Mouse (Mus musculus) CH12.LX (cell line): Measurements from ENCODE around the gene Rfesd. TPM values are rescaled to one million over a fixed set of nuclear protein-coding genes. Genes with fewer than 3 reads are reported as not detected.
A peak's percentile ranks its signal among the peaks of the same experiment; 100 is the strongest.

Experiments
- DNase-seq: peaks from one replicate; pipeline ENCODE4 v3.0.0-alpha.2; 2013; ENCODE audit errors: extremely low read depth
- H3K27ac ChIP-seq: 2 replicates; pipeline ENCODE4 v1.5.1; 2012; ENCODE audit warnings: low read depth, mild to moderate bottlenecking, control low read depth, moderate library complexity; ENCODE audit not compliant: insufficient read depth
- H3K27me3 ChIP-seq: replicated peaks from 2 replicates; pipeline ENCODE3; 2012; ENCODE audit warnings: inconsistent platforms
- H3K36me3 ChIP-seq, 2 experiments: replicated peaks in 1 of 2; 2 replicates each; pipeline versions ENCODE3 to v1.6.1; 2012; ENCODE audit warnings: inconsistent platforms in 1 of 2, low read length in 1 of 2, mild to moderate bottlenecking in 1 of 2, mixed read lengths in 1 of 2, moderate library complexity in 1 of 2; ENCODE audit not compliant: control insufficient read depth in 1 of 2, insufficient read depth in 1 of 2
- H3K4me1 ChIP-seq, 2 experiments: 2 replicates each; pipeline ENCODE4 v1.6.1; 2012; ENCODE audit warnings: inconsistent platforms in 1 of 2, moderate library complexity in 1 of 2; ENCODE audit not compliant: insufficient read depth in 2 of 2, control insufficient read depth in 1 of 2
- H3K4me2 ChIP-seq: 2 replicates; pipeline ENCODE4 v1.6.1; 2012; ENCODE audit warnings: low read depth, mild to moderate bottlenecking, control low read depth; ENCODE audit not compliant: poor library complexity, insufficient read depth, severe bottlenecking
- H3K4me3 ChIP-seq, 3 experiments: fragments of 150-350 bp in 1 of 3; sonication (generic) in 1 of 3; replicated peaks in 1 of 3; 2 replicates each; pipeline versions ENCODE3 to v1.5.1; 2011 to 2012; ENCODE audit warnings: low read depth in 2 of 3, low read length in 2 of 3, mild to moderate bottlenecking in 2 of 3, moderate library complexity in 2 of 3, control low read depth in 1 of 3, improper control_type of control experiment in 1 of 3, inconsistent platforms in 1 of 3, mixed read lengths in 1 of 3; ENCODE audit not compliant: poor library complexity in 1 of 3
- H3K79me2 ChIP-seq: replicated peaks from 2 replicates; pipeline ENCODE4 v1.6.1; 2012; ENCODE audit warnings: mild to moderate bottlenecking, moderate library complexity; ENCODE audit not compliant: control insufficient read depth, poor library complexity, insufficient read depth, severe bottlenecking; ENCODE audit errors: extremely low read depth
- H3K9ac ChIP-seq: 2 replicates; pipeline ENCODE4 v1.6.1; 2012; ENCODE audit warnings: low read depth, mild to moderate bottlenecking, control low read depth, moderate library complexity; ENCODE audit not compliant: insufficient read depth
- H3K9me3 ChIP-seq: replicated peaks from 2 replicates; pipeline ENCODE3; 2012; ENCODE audit warnings: low read length, inconsistent platforms, mixed read lengths
- BHLHE40 ChIP-seq: IDR thresholded peaks from 2 replicates; pipeline ENCODE4 v1.6.1; 2011; ENCODE audit warnings: mild to moderate bottlenecking, low read depth, low read length, improper control_type of control experiment
- CHD1 ChIP-seq: IDR thresholded peaks from 2 replicates; pipeline ENCODE4 v1.6.1; 2012; ENCODE audit warnings: low read depth, low read length, improper control_type of control experiment, inconsistent platforms
- CHD2 ChIP-seq: IDR thresholded peaks from 2 replicates; pipeline ENCODE4 v1.6.1; 2011; ENCODE audit warnings: low read length, improper control_type of control experiment
- E2F4 ChIP-seq: IDR thresholded peaks from 2 replicates; pipeline ENCODE4 v1.6.1; 2011; ENCODE audit warnings: low read depth, low read length, improper control_type of control experiment; ENCODE audit not compliant: insufficient replicate concordance
- ELF1 ChIP-seq: IDR thresholded peaks from 2 replicates; pipeline ENCODE4 v1.6.1; 2014; ENCODE audit warnings: low read depth, mild to moderate bottlenecking, inconsistent platforms, low read length, improper control_type of control experiment
- EP300 ChIP-seq: IDR thresholded peaks from 2 replicates; pipeline ENCODE4 v1.6.1; 2011; ENCODE audit warnings: low read length, improper control_type of control experiment
- ETS1 ChIP-seq: conservative IDR thresholded peaks from 2 replicates; pipeline ENCODE4 v1.6.1; 2012; ENCODE audit warnings: low read depth, mild to moderate bottlenecking, inconsistent platforms, low read length, improper control_type of control experiment, moderate library complexity
- HCFC1 ChIP-seq: IDR thresholded peaks from 2 replicates; pipeline ENCODE4 v1.6.1; 2012; ENCODE audit warnings: low read depth, mild to moderate bottlenecking, inconsistent platforms, low read length, improper control_type of control experiment
- IRF4 ChIP-seq: IDR thresholded peaks from 2 replicates; pipeline ENCODE4 v1.6.1; 2014; ENCODE audit warnings: low read depth, mild to moderate bottlenecking, inconsistent platforms, low read length, improper control_type of control experiment
- JUN ChIP-seq: IDR thresholded peaks from 2 replicates; pipeline ENCODE4 v1.6.1; 2011; ENCODE audit warnings: low read depth, mild to moderate bottlenecking, low read length, improper control_type of control experiment, moderate library complexity; ENCODE audit not compliant: insufficient read depth
- JUND ChIP-seq: conservative IDR thresholded peaks from 2 replicates; pipeline ENCODE4 v1.6.1; 2011; ENCODE audit warnings: low read depth, low read length, improper control_type of control experiment
- KAT2A ChIP-seq: IDR thresholded peaks from 2 replicates; pipeline ENCODE4 v1.6.1; 2012; ENCODE audit warnings: low read length, improper control_type of control experiment, inconsistent platforms; ENCODE audit not compliant: insufficient replicate concordance
- MAX ChIP-seq: IDR thresholded peaks from 2 replicates; pipeline ENCODE4 v1.6.1; 2011; ENCODE audit warnings: low read length, improper control_type of control experiment
- MAZ ChIP-seq: IDR thresholded peaks from 2 replicates; pipeline ENCODE4 v1.6.1; 2012; ENCODE audit warnings: low read depth, mild to moderate bottlenecking, inconsistent platforms, low read length, improper control_type of control experiment, moderate library complexity
- MEF2A ChIP-seq: IDR thresholded peaks from 2 replicates; pipeline ENCODE4 v1.6.1; 2014; ENCODE audit warnings: low read depth, mild to moderate bottlenecking, inconsistent platforms, low read length, improper control_type of control experiment, borderline replicate concordance
- MXI1 ChIP-seq: IDR thresholded peaks from 2 replicates; pipeline ENCODE4 v1.6.1; 2011; ENCODE audit warnings: mild to moderate bottlenecking, low read depth, low read length, improper control_type of control experiment
- MYC ChIP-seq: IDR thresholded peaks from 2 replicates; pipeline ENCODE4 v1.6.1; 2011; ENCODE audit warnings: low read depth, mild to moderate bottlenecking, improper control_type of control experiment, low read length
- NELFE ChIP-seq: IDR thresholded peaks from 2 replicates; pipeline ENCODE4 v1.6.1; 2011; ENCODE audit warnings: low read depth, low read length, improper control_type of control experiment
- NRF1 ChIP-seq: IDR thresholded peaks from 2 replicates; pipeline ENCODE4 v1.6.1; 2014; ENCODE audit warnings: low read depth, mild to moderate bottlenecking, inconsistent platforms, low read length, improper control_type of control experiment, moderate library complexity
- PAX5 ChIP-seq: IDR thresholded peaks from 2 replicates; pipeline ENCODE4 v1.6.1; 2012; ENCODE audit warnings: low read length, inconsistent platforms, mixed read lengths
- POLR2A ChIP-seq: IDR thresholded peaks from 2 replicates; pipeline ENCODE4 v1.6.1; 2011; ENCODE audit warnings: low read depth, mild to moderate bottlenecking, improper control_type of control experiment, low read length
- POLR2AphosphoS2 ChIP-seq: IDR thresholded peaks from 2 replicates; pipeline ENCODE4 v1.6.1; 2011; ENCODE audit warnings: low read depth, low read length, improper control_type of control experiment
- RAD21 ChIP-seq: IDR thresholded peaks from 2 replicates; pipeline ENCODE4 v1.6.1; 2011; ENCODE audit warnings: low read depth, mild to moderate bottlenecking, low read length, improper control_type of control experiment, moderate library complexity
- RCOR1 ChIP-seq: conservative IDR thresholded peaks from 2 replicates; pipeline ENCODE4 v1.6.1; 2012; ENCODE audit warnings: low read depth, mild to moderate bottlenecking, inconsistent platforms, low read length, improper control_type of control experiment
- SIN3A ChIP-seq: IDR thresholded peaks from 2 replicates; pipeline ENCODE4 v1.6.1; 2012; ENCODE audit warnings: low read length, improper control_type of control experiment, inconsistent platforms
- TBP ChIP-seq: conservative IDR thresholded peaks from 2 replicates; pipeline ENCODE4 v1.6.1; 2011; ENCODE audit warnings: low read depth, low read length, improper control_type of control experiment
- TCF12 ChIP-seq: IDR thresholded peaks from 2 replicates; pipeline ENCODE4 v1.6.1; 2014; ENCODE audit warnings: low read depth, mild to moderate bottlenecking, inconsistent platforms, low read length, improper control_type of control experiment
- USF1 ChIP-seq: IDR thresholded peaks from 2 replicates; pipeline ENCODE4 v1.6.1; 2014; ENCODE audit warnings: low read depth, mild to moderate bottlenecking, inconsistent platforms, low read length, improper control_type of control experiment
- USF2 ChIP-seq: conservative IDR thresholded peaks from 2 replicates; pipeline ENCODE4 v1.6.1; 2011; ENCODE audit warnings: low read depth, low read length, improper control_type of control experiment
- ZKSCAN1 ChIP-seq: IDR thresholded peaks from 2 replicates; pipeline ENCODE4 v1.6.1; 2012; ENCODE audit warnings: low read depth, inconsistent platforms, low read length, improper control_type of control experiment, borderline replicate concordance
- ZMIZ1 ChIP-seq: IDR thresholded peaks from 2 replicates; pipeline ENCODE4 v1.6.1; 2012; ENCODE audit warnings: low read depth, mild to moderate bottlenecking, inconsistent platforms, low read length, improper control_type of control experiment
- dilution Hi-C: fragments of 300-500 bp; cut with MboI; formaldehyde crosslinking; loops from 2 replicates; pipeline ENCODE4 v1.14.3; 2020; ENCODE audit warnings: low sequenced_read_pairs; ENCODE audit not compliant: extremely low pct_unique_long_range_greater_than_20kb, extremely low pct_ligation_motif_present
- in situ Hi-C: fragments of 300-500 bp; cut with MboI; formaldehyde crosslinking; loops from 3 replicates; pipeline ENCODE4 v1.14.3; 2019; ENCODE audit warnings: low sequenced_read_pairs, low pct_ligation_motif_present, low pct_unique_long_range_greater_than_20kb, mixed read lengths
- polyA plus RNA-seq: library from polyadenylated mRNA; unstranded; fragments of >175 nt; gene quantifications from 2 replicates; pipeline ENCODE4 v1.2.1, GENCODE M21; 2012; ENCODE audit warnings: low read depth; ENCODE audit not compliant: insufficient read length
- total RNA-seq, 2 experiments: library from RNA; depleted of rRNA; stranded (reverse); fragments of 300-350 nt in 1 of 2; fragments of >200 nt in 1 of 2; gene quantifications; 2 replicates each; pipeline ENCODE4 v1.2.3; 2012 to 2014

The Rfesd gene
- total RNA-seq (2012; rRNA removed) (7.8 and 8.0 TPM in 2 replicates), total RNA-seq (2014; rRNA removed) (15.9 and 17.7 TPM in 2 replicates), polyA plus RNA-seq (9.7 and 13.5 TPM in 2 replicates)

DNA sequence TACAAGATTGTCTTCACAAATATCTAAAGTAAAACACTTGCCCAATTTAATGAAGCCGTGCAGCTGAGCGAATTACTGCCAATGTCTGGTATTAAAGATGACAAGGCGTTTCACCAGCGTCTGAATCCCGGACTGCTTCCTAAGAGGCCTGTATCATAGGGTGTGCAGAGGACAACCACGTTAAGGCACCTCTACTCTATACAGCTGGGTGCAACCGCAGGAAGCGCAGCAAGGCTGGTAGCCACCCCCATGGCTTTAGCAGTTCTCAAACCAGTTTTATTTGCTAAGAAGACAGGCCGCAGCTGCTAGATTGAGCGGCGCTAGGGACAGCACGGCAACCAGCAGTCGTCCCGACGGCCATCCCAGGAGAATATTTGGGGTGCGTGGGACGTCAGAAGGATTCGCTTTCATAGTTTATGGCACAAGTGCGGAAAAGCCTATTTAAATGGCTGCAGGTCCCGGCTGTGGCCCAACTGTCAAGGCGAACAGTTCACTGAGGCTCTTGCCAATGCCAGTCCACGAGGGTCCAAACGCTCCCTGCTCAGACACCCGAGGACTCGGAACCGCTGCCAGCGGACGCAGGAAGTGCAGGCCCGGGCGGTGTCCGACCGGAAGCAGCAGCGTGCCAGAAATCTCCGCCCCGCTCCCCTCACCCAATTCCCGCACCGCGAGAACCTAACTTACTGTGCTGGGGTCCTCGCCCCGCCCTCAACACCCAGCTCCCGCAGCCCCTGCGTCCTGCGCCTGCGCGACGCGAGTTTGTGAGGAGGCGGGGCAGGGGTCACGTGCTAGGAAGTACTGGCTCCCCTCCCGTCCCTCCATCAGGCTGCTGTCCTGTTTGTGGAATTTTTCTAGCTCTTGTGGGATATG is at the start of gene Rfesd:
TSS of gene Rfesd (minus strand) at position 746 of the 870 bp plus-strand sequence.
- Histone ChIP-seq H3K9ac (peak within 1 kb of the TSS; percentile 84), H3K4me2 (peak within 1 kb of the TSS; percentile 82)
- TF ChIP-seq MEF2A: peak; percentile 61; the same call in 1 of the 2 replicates
- TF ChIP-seq IRF4: peak; percentile 6; the same call in 1 of the 2 replicates
- 0 out of 2 replicates have a peak, but pooled peaks have one; percentile 60 for TF ChIP-seq POLR2AphosphoS2
- peak; percentile 100 for TF ChIP-seq NRF1
- no peak for TF ChIP-seq RCOR1
- peak; percentile 91 for TF ChIP-seq ZMIZ1
- TF ChIP-seq PAX5: no peak
- TF ChIP-seq ZKSCAN1: no peak
- peak; percentile 94 for TF ChIP-seq USF1
- TF ChIP-seq POLR2A: peak; percentile 97
- TF ChIP-seq JUND: no peak
- 0 out of 2 replicates have a peak, but pooled peaks have one; percentile 50 for TF ChIP-seq MAZ
- peak; percentile 98 for TF ChIP-seq CHD2
- peak; percentile 81 for TF ChIP-seq TBP
- TF ChIP-seq TCF12: peak; percentile 89
- no peak for TF ChIP-seq JUN
- TF ChIP-seq SIN3A: peak; percentile 72
- no peak; the same call in none of the 2 replicates for TF ChIP-seq MYC
- TF ChIP-seq KAT2A: peak; percentile 75; the same call in 1 of the 2 replicates
- TF ChIP-seq MXI1: peak; percentile 82
- TF ChIP-seq NELFE: peak; percentile 97
- TF ChIP-seq HCFC1: peak; percentile 88
- TF ChIP-seq E2F4: no peak
- TF ChIP-seq USF2: peak; percentile 90
- TF ChIP-seq ETS1: 0 out of 2 replicates have a peak, but pooled peaks have one; percentile 12
- peak; percentile 74 for TF ChIP-seq MAX
- no peak for TF ChIP-seq RAD21
- no peak for TF ChIP-seq EP300
- peak; percentile 94 for TF ChIP-seq ELF1
- TF ChIP-seq CHD1: no peak
- peak; percentile 97 for TF ChIP-seq BHLHE40
- TF ChIP-seq, all 38 proteins: peak for 21
- Histone ChIP-seq H3K27me3 (no peaks in the 10 kb centered on the region), H3K36me3 (peaks cover 0 to 3% of the 10 kb centered on the region in 2 experiments), H3K79me2 (peaks cover 11% of the 10 kb centered on the region; the same call in 1 of the 2 replicates), H3K4me3 (peak within 1 kb of the TSS; percentile 76 to 81 (median 80)), H3K9me3 (no peaks in the 10 kb centered on the region), H3K4me1 (peaks cover 0 to 15% of the 10 kb centered on the region in 2 experiments; a peak in 2 of 4 replicates), H3K27ac (peak within 1 kb of the TSS; percentile 74)
- in situ Hi-C loops: no loop called here
- DNase-seq: peak; percentile 98
- dilution Hi-C loops: no loop called here
